Mouse (Mus musculus): ENCODE results near the gene Ids. TPM values are rescaled to one million over a fixed set of nuclear protein-coding genes. Genes with fewer than 3 reads are reported as not detected.

Gene Ids
- total and polyA plus RNA-seq, 2 experiments: 5.0 to 6.4 TPM

DNA sequence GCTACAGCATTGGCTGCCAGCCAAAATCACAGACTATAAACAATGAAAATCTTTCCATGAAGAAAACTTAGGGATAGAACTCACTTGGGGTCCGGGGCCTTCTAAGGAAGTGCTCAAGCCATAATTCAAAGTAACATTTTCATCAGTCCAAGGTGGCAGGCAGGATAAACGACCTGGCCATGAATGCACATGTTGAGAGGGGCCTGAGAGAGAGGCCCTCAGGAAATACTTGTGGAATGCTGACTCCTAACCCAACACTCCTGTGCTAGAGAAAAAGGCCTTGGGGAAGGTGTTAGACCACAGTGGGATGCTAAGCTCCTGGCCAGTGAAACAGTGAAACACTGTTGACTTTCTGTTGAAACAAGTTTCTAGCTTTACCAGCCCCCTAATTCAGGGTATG, 45.6 kb downstream of the Ids start:
- no peaks in the 10 kb centered on the region for H3K27me3 ChIP-seq (ENCODE audit: control insufficient read depth, insufficient read depth, low read length)
- H3K9ac ChIP-seq (ENCODE audit: low read depth, low read length): no peak overlapping the region
- no peak overlapping the region for H3K4me3 ChIP-seq (ENCODE audit: insufficient read depth, low read depth, low read length)
- no peaks in the 10 kb centered on the region for H3K36me3 ChIP-seq (ENCODE audit: control insufficient read depth, insufficient read depth, low read length)
- no peak for TF ChIP-seq POLR2A (IDR thresholded peaks at IDR 0.05; ENCODE audit: extremely low read depth, insufficient read depth, low read length)
- TF ChIP-seq CTCF (IDR thresholded peaks at IDR 0.05; ENCODE audit: low read depth, low read length): no peak
- no peak for DNase-seq (ENCODE audit: extremely low read depth, low read depth, low spot score)
- no peak overlapping the region for H3K27ac ChIP-seq (replicated peaks; ENCODE audit: insufficient read depth, low read depth, low read length)
- 55% methylated on average over 2 of the region's 2 CpGs for WGBS
- no peaks in the 10 kb centered on the region for H3K4me1 ChIP-seq (ENCODE audit: control insufficient read depth, insufficient read depth, low read length)
- H3K79me2 ChIP-seq (ENCODE audit: control insufficient read depth, insufficient read depth, low read length): no peaks in the 10 kb centered on the region

DNA sequence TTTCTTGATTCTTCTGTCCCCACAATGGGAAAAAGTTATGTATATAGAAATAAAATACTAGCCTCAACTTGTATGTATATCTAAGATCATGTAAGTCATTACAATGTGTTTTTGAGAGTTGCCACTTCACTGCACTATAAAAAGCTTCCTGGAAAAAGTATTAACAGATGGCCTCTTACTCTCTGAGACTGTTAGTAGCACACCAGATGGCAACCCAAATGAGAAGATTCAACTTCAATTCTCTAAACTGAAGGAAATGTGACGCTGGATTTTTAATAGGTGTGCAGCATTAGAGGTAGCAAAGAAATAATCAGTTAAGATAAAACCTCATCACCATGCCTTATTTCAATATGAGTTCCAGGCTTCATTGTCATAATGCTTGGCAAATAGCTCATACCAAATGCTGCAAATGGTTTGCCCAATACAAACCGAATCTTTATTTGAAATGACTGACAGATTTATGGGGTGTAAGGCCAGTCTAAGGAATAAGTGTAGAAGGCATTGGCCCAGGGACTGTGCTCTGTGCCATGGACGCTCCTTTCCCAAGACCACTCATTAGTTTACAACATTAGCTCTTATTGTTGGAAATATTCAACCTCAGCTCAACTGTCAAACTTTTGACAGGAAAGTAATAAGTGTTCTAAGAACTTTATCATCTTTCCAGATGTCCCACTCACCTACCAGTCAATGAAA, 49.8 kb downstream of the Ids start:
- TF ChIP-seq POLR2A (IDR thresholded peaks at IDR 0.05; ENCODE audit: extremely low read depth, insufficient read depth, low read length): no peak
- no peak for TF ChIP-seq CTCF (IDR thresholded peaks at IDR 0.05; ENCODE audit: low read depth, low read length)
- WGBS: 91% methylated on average over 3 of the region's 3 CpGs

More for the DNA sequence above, 49.8 kb downstream of the Ids start:
- H3K9ac ChIP-seq (ENCODE audit: low read depth, low read length): no peak overlapping the region
- H3K4me1 ChIP-seq (ENCODE audit: control insufficient read depth, insufficient read depth, low read length): no peaks in the 10 kb centered on the region
- no peak for DNase-seq (ENCODE audit: extremely low read depth, low read depth, low spot score)
- H3K27me3 ChIP-seq (ENCODE audit: control insufficient read depth, insufficient read depth, low read length): no peaks in the 10 kb centered on the region
- H3K36me3 ChIP-seq (ENCODE audit: control insufficient read depth, insufficient read depth, low read length): no peaks in the 10 kb centered on the region
- H3K79me2 ChIP-seq (ENCODE audit: control insufficient read depth, insufficient read depth, low read length): no peaks in the 10 kb centered on the region
- H3K27ac ChIP-seq (replicated peaks; ENCODE audit: insufficient read depth, low read depth, low read length): no peak overlapping the region
- H3K4me3 ChIP-seq (ENCODE audit: insufficient read depth, low read depth, low read length): no peak overlapping the region

Other genes with a start within 250 kb of the Ids start
- gene 1110012L19Rik, start 20.8 kb upstream of the Ids start, total RNA-seq (2014; rRNA removed): 19.7 and 23.0 TPM in 2 replicates
- 6.0 and 6.7 TPM in 2 replicates for gene 1110012L19Rik, start 20.8 kb upstream of the Ids start, polyA plus RNA-seq (2012; rRNA removed)
- 20.1 and 23.4 TPM in 2 replicates for gene Tmem185a, start 112.1 kb upstream of the Ids start, total RNA-seq (2014; rRNA removed)
- gene Tmem185a, start 112.1 kb upstream of the Ids start, polyA plus RNA-seq (2012; rRNA removed): 20.0 and 20.6 TPM in 2 replicates

Measured in liver, adult 2 months (tissue).